Mouse (Mus musculus): Measurements from ENCODE around the gene Frmd4a.

Gene Frmd4a

GRCm38 (mm10) chr2:4475991-4476390, 458.5 kb downstream of the Frmd4a start:
- in situ Hi-C loops (cut with MboI; ENCODE audit: low sequenced_read_pairs), result no loop called here

DNA sequence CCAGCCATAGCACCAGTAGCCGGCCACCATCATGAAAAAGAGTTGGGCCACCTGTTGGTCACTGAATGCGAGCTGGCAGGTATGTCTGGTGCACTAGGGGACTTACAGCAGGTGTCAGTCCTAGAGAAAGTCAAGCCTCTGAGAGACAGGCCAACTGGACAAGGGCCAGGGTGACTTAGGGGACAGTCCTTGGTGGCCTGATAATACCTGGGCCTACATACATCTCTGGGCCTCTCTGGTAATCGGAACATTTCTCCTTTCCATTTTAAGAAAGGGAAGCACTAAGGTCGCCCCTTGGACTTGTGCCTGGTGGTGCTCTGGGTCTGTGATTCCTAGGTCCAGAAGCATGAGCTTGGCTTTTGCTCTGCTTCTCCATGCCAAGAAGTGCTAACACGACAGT, 459.1 kb downstream of the Frmd4a start:
- in situ Hi-C loops (cut with MboI; ENCODE audit: low sequenced_read_pairs), result no loop called here

DNA sequence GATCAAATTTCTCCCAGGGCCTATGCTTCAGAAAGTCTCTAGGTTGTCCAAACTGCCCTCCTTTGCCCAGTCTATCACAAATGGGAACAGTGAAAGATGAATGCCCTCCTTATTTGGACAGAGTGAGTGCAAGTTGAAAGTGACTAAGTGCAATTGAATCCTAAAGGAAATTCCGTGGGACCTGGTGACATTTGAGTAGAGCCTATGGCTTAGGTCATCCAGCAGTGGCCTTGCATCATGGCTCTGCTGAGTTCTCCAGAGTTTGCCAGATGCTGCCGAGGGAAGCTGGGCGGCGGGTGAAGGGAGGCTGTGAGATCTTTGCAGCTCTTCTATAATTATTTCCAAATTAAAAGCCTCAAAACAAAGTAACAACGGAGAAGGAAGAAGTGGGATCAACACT, 459.8 kb downstream of the Frmd4a start:
- in situ Hi-C loops (cut with MboI; ENCODE audit: low sequenced_read_pairs), result no loop called here

GRCm38 (mm10) chr2:4480180-4480579, 462.7 kb downstream of the Frmd4a start:
- in situ Hi-C loops (cut with MboI; ENCODE audit: low sequenced_read_pairs), result no loop called here

GRCm38 (mm10) chr2:4481154-4481553, 463.6 kb downstream of the Frmd4a start:
- in situ Hi-C loops (cut with MboI; ENCODE audit: low sequenced_read_pairs), result no loop called here

DNA sequence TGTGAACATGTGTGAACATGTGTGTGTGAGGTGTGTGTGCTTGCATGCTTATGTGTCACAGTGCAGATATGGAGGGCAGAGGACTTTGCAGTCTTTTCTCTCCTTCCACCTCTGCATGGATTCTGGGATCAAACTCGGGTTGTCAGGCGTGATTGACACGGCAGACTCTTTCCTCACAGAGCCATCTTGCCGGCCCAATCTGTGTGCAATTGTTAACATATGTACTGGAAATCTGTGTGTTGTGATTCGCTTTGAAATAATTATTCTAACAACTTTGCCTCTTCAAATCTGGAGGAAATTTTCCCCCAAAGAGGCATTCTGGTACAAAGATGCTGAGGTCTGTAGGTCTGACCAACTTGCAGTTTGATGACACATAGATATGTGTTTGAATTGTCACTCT, 468.7 kb downstream of the Frmd4a start:
- in situ Hi-C loops (cut with MboI; ENCODE audit: low sequenced_read_pairs), result no loop called here

GRCm38 (mm10) chr2:4487280-4487679, 469.8 kb downstream of the Frmd4a start:
- in situ Hi-C loops (cut with MboI; ENCODE audit: low sequenced_read_pairs), result no loop called here

DNA sequence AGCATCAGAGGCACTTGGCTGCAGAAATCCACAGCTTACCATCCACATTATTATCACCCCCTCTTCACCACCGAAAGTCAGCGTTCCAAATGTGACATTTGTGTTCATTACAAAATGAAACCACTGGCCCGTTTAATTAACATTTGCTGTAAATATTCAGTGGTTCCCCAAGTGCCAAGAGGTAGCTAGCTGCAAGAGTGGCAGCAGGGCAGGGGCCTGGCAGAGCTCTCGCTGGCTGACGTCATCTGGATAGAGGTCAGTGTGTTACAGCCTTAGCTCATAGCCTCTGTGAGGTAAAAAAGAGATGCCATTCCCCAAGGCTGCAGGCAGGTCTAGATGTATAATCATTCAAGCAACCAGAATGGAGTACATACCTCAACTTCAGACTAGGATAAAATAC, 473.3 kb downstream of the Frmd4a start:
- in situ Hi-C loops (cut with MboI; ENCODE audit: low sequenced_read_pairs), result no loop called here

DNA sequence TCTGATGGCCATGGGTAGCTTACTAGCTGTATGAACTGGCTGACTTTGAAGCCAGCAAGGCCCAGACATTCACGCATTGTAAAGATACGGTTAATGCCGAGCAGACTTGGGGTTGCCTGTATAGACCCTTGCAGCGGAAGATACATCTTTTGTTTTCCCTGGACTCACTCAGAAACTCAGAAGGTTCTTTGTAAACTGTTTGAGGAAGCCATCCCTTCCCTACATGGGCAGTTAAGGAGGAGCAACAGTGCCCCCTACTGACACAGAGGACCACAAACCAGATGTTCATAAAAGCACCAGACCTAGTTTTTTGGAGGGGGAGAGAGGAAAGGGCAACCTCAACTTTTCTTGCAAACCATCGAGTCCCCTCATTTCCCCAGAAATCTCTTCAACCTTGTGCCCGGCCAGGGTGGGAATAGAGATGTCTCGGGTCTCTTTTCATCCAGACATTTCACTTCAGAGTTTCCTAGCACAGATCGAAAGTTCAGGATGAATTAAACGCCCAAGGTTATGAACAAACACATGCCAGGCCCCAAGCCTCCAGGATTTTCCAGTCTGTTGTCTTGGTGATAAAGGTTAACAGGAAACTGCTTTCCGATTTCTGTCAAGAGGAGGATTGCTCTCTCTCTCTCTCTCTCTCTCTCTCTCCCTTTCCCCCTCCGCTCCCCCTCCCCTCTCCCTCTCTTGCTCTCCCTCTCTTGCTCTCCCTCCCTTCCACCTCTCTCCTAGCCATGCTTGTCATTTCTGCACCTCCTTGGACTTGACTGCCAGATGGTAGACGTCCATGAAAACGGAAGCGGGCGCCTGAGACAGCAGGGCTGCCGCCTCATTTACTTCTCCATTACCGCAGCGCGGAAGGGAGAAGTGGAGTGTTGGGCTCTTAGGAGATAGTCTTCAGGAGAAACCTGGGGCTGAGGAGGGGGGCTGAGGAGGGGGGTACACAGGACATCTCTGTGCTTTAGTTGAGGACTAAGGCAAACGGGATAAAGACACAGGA, 475.3 kb downstream of the Frmd4a start:
- in situ Hi-C loops (cut with MboI; ENCODE audit: low sequenced_read_pairs), result no loop called here

DNA sequence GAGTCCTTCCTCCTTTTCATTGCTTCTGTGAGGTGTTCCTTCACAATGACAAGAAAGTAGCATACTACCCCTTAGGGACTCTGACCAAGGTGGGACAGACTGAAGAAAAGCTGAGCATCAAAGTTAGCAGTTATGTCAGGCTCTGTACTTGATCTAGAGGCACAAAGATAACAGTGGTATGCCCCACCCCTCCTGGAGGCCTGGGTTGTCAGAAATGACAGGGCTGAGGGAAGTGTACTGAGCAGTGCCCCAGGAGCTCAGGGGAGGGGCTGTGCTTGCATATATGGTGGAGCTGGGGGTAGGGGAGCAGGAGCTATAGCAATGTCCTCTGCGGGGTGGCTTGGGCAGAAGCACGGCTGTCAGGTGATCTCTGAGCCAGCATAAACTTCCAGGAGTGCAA, 477.0 kb downstream of the Frmd4a start:
- in situ Hi-C loops (cut with MboI; ENCODE audit: low sequenced_read_pairs), result no loop called here

DNA sequence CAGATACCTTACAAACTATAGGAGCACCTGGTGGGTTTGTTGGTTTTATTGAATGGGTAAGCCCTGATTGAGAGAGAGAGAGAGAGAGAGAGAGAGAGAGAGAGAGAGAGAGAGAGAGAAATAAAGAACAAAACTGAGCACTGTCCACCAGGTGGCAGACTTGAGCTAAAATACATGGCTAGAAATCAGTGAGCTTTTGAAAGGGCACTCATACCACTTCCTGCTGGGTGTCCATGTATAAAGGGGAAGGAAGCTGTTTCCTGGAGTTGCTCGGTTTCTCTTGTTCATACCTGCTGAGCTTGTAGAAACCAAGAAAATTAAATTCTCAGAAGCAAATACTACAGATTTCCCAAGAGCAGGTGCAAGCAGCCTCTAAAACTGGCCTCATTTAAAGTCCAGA, 481.7 kb downstream of the Frmd4a start:
- in situ Hi-C loops (cut with MboI; ENCODE audit: low sequenced_read_pairs), result no loop called here

DNA sequence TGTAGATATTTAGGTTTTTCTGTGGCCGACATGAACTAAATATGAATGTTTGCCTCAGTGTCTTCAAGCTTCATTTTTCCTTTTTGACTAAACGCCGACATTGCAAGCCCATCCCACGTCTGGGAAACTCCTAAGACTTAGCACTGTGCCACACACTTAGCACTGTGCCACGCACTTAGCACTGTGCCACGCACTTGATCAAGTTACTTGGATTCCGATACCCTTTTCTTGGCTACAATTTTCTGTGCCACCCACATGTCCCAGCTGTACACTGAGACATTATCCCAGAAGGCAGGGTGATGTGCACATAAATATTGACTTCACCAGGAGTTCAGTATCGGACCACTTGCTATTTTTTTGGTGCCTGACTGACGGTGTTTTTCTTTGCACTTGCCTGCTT, 482.4 kb downstream of the Frmd4a start:
- in situ Hi-C loops (cut with MboI; ENCODE audit: low sequenced_read_pairs), result loop anchor here (10.0 kb wide), 1 partner anchor 365 kb away; no protein-coding TSS in a partner anchor

DNA sequence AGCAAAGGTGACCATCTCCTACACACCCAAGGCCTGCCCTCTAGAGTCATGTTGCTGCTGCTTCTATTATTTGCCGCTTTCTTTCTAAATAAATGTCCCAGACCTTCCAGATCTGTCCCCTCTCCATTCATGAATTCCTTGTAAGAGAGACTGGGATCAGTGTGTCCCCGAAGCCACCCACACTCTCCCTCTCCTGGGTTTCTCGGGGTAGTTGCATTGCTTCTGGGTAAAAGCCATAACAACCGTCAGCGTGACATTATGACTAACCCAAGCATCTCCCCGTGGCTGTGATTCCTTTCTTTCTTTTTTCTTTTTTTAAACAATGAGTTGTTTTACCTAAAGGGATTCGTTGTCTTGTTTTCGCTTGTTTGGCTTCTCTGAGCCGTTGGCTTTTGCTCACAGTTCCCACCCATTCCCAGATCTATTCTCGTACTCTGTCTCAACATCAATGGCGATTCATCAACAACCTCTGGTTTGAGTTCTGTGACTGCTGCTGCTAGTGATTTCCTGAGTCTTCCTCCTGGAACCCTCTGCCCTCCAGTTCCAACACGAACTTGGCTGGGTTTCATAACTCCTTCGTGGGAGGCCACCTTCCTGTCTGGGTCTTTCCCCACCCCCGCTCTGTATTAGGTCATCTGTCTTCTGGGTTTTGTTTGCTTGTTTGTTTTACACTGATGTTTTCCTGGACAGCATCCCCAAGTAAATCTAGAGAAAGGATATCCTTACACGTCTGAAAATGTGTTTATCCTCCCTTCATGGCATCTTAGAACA, 483.9 kb downstream of the Frmd4a start:
- in situ Hi-C loops (cut with MboI; ENCODE audit: low sequenced_read_pairs), result loop anchor here (10.0 kb wide), 1 partner anchor 363 kb away; no protein-coding TSS in a partner anchor

- in situ Hi-C loops (cut with MboI; ENCODE audit: low sequenced_read_pairs), result loop anchor here (10.0 kb wide), 1 partner anchor 360 kb away; no protein-coding TSS in a partner anchor
Observed at GRCm38 (mm10) chr2:4504413-4504812, 486.9 kb downstream of the Frmd4a start.

GRCm38 (mm10) chr2:4505695-4506094, 488.2 kb downstream of the Frmd4a start:
- in situ Hi-C loops (cut with MboI; ENCODE audit: low sequenced_read_pairs), result loop anchor here (10.0 kb wide), 1 partner anchor 359 kb away; no protein-coding TSS in a partner anchor

DNA sequence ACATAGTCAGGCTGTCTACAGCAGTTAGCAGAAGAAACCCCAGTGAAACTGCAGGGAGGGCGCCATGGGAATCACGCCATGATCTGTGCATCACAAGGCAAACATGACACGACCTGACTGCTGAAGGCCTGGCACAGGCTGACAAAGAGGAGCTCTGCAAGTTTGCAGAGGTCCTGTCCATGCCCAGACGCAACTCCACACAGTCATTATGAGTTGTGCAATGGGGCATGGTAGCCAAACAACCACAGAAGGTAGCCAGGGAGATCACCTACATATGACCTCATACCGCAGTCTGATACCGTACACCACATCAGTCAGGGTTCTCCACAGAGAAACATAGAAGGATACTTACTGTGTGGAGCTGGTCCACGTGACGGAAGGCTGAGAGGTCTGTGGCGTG, 489.1 kb downstream of the Frmd4a start:
- in situ Hi-C loops (cut with MboI; ENCODE audit: low sequenced_read_pairs), result loop anchor here (10.0 kb wide), 1 partner anchor 358 kb away; no protein-coding TSS in a partner anchor

GRCm38 (mm10) chr2:4507887-4508615, 490.5 kb downstream of the Frmd4a start:
- in situ Hi-C loops (cut with MboI; ENCODE audit: low sequenced_read_pairs), result loop anchor here (10.0 kb wide), 1 partner anchor 357 kb away; no protein-coding TSS in a partner anchor

GRCm38 (mm10) chr2:4508959-4509615, 491.6 kb downstream of the Frmd4a start:
- in situ Hi-C loops (cut with MboI; ENCODE audit: low sequenced_read_pairs), result loop anchor here (10.0 kb wide), 1 partner anchor 356 kb away; no protein-coding TSS in a partner anchor

DNA sequence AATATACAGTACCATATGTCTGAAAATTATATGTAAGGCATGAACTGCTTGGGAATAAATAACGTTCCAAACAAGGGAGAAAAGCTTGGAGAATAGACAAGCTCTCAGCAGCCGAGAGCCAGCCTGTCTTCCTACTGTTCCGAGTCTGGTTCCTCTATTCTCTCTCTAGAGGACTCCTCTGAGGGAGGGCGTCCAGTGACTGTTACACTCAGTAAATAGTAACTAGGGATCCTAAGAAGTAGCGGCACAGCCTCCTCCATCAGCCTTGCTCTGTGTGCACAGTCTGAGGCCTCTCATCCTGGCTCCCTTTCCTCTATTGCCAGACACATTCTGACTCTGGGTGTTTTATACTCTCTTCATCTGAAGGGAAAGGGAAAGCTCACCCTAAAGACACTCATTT, 492.2 kb downstream of the Frmd4a start:
- in situ Hi-C loops (cut with MboI; ENCODE audit: low sequenced_read_pairs), result loop anchor here (10.0 kb wide), 1 partner anchor 355 kb away; no protein-coding TSS in a partner anchor
